Mouse (Mus musculus) MEL (cell line): ENCODE results near the gene Pmfbp1. TPM values are rescaled to one million over a fixed set of nuclear protein-coding genes. Genes with fewer than 3 reads are reported as not detected.

Experiments
- DNase-seq: peaks from one replicate; pipeline ENCODE4 v3.0.0; 2011; ENCODE audit warnings: low read depth, low spot score
- H3K27ac ChIP-seq: 2 replicates; pipeline ENCODE4 v1.5.1; 2012; ENCODE audit warnings: low read depth, mild to moderate bottlenecking, control low read depth, low read length, moderate library complexity; ENCODE audit not compliant: control insufficient read depth
- H3K27me3 ChIP-seq, 2 experiments: fragments of 150-350 bp in 1 of 2; sonication (generic) in 1 of 2; 2 replicates each; pipeline ENCODE4 v1.6.1; 2012; ENCODE audit warnings: low read length in 2 of 2, mild to moderate bottlenecking in 2 of 2, improper control_type of control experiment in 1 of 2, moderate library complexity in 1 of 2; ENCODE audit not compliant: insufficient read depth in 2 of 2, control insufficient read depth in 1 of 2
- H3K36me3 ChIP-seq, 2 experiments: 2 replicates each; pipeline ENCODE4 v1.6.1; 2012 to 2014; ENCODE audit warnings: low read length in 2 of 2, improper control_type of control experiment in 1 of 2, inconsistent platforms in 1 of 2, mild to moderate bottlenecking in 1 of 2; ENCODE audit not compliant: insufficient read depth in 2 of 2, control insufficient read depth in 1 of 2
- H3K4me1 ChIP-seq, 2 experiments: fragments of 150-350 bp in 1 of 2; sonication (generic) in 1 of 2; 2 replicates each; pipeline ENCODE4 v1.6.1; 2012; ENCODE audit warnings: low read length in 2 of 2, improper control_type of control experiment in 1 of 2, mild to moderate bottlenecking in 1 of 2; ENCODE audit not compliant: insufficient read depth in 2 of 2, control insufficient read depth in 1 of 2
- H3K4me3 ChIP-seq, 2 experiments: fragments of 150-350 bp in 1 of 2; sonication (generic) in 1 of 2; 2 replicates each; pipeline ENCODE4 v1.5.1; 2012; ENCODE audit warnings: low read depth in 2 of 2, low read length in 2 of 2, mild to moderate bottlenecking in 2 of 2, moderate library complexity in 2 of 2, control low read depth in 1 of 2, improper control_type of control experiment in 1 of 2; ENCODE audit not compliant: control insufficient read depth in 1 of 2, insufficient read depth in 1 of 2
- H3K79me2 ChIP-seq: 2 replicates; pipeline ENCODE4 v1.6.1; 2012; ENCODE audit warnings: mild to moderate bottlenecking, low read length, moderate library complexity; ENCODE audit not compliant: control insufficient read depth, poor library complexity, insufficient read depth
- H3K9ac ChIP-seq: 2 replicates; pipeline ENCODE4 v1.6.1; 2012; ENCODE audit warnings: low read depth, mild to moderate bottlenecking, control low read depth, low read length, moderate library complexity; ENCODE audit not compliant: control insufficient read depth, poor library complexity, severe bottlenecking
- H3K9me3 ChIP-seq: fragments of 150-350 bp; sonication (generic); replicated peaks from 2 replicates; pipeline ENCODE4 v1.6.1; 2012; ENCODE audit warnings: mild to moderate bottlenecking, low read length, improper control_type of control experiment, moderate library complexity; ENCODE audit not compliant: insufficient read depth
- CHD2 ChIP-seq: IDR thresholded peaks from 2 replicates; pipeline ENCODE4 v1.6.1; 2011; ENCODE audit warnings: low read length, improper control_type of control experiment
- CTCF ChIP-seq, 3 experiments: IDR thresholded peaks in 2 of 3; conservative IDR thresholded peaks in 1 of 3; 2 replicates each; pipeline ENCODE4 v1.5.1; 2011 to 2012; ENCODE audit warnings: low read length in 3 of 3, low read depth in 2 of 3, mild to moderate bottlenecking in 2 of 3, improper control_type of control experiment in 1 of 3, inconsistent platforms in 1 of 3, mixed read lengths in 1 of 3, moderate library complexity in 1 of 3; ENCODE audit not compliant: control insufficient read depth in 1 of 3, insufficient read depth in 1 of 3, poor library complexity in 1 of 3, severe bottlenecking in 1 of 3
- E2F4 ChIP-seq: IDR thresholded peaks from 2 replicates; pipeline ENCODE4 v1.6.1; 2011; ENCODE audit warnings: low read depth, low read length, improper control_type of control experiment, borderline replicate concordance
- GABPA ChIP-seq: IDR thresholded peaks from 2 replicates; pipeline ENCODE4 v1.6.1; 2012; ENCODE audit warnings: low read depth, mild to moderate bottlenecking, inconsistent platforms, low read length, improper control_type of control experiment, moderate library complexity
- JUND ChIP-seq: IDR thresholded peaks from 2 replicates; pipeline ENCODE4 v1.6.1; 2011; ENCODE audit warnings: low read depth, mild to moderate bottlenecking, improper control_type of control experiment, low read length
- MAFK ChIP-seq: IDR thresholded peaks from 2 replicates; pipeline ENCODE4 v1.6.1; 2011; ENCODE audit warnings: low read depth, mild to moderate bottlenecking, low read length, improper control_type of control experiment, borderline replicate concordance
- MAZ ChIP-seq: IDR thresholded peaks from 2 replicates; pipeline ENCODE4 v1.6.1; 2012; ENCODE audit warnings: low read depth, mild to moderate bottlenecking, inconsistent platforms, low read length, improper control_type of control experiment
- POLR2AphosphoS5 ChIP-seq: IDR thresholded peaks from 2 replicates; pipeline ENCODE4 v1.6.1; 2012; ENCODE audit warnings: low read depth, borderline replicate concordance, mild to moderate bottlenecking, inconsistent platforms, low read length, moderate library complexity, mixed read lengths
- SIN3A ChIP-seq: IDR thresholded peaks from 2 replicates; pipeline ENCODE4 v1.6.1; 2012; ENCODE audit warnings: low read length, improper control_type of control experiment, inconsistent platforms
- SMC3 ChIP-seq: IDR thresholded peaks from 2 replicates; pipeline ENCODE4 v1.6.1; 2011; ENCODE audit warnings: low read depth, low read length, improper control_type of control experiment
- USF1 ChIP-seq: IDR thresholded peaks from 2 replicates; pipeline ENCODE4 v1.6.1; 2014; ENCODE audit warnings: low read depth, mild to moderate bottlenecking, inconsistent platforms, low read length, improper control_type of control experiment, moderate library complexity
- ZMIZ1 ChIP-seq: IDR thresholded peaks from 2 replicates; pipeline ENCODE4 v1.6.1; 2012; ENCODE audit warnings: low read depth, mild to moderate bottlenecking, inconsistent platforms, low read length, improper control_type of control experiment, moderate library complexity
- polyA plus RNA-seq, 2 experiments: library from polyadenylated mRNA; stranded (reverse) in 1 of 2; unstranded in 1 of 2; fragments of >175 nt in 1 of 2; fragments of >200 nt in 1 of 2; gene quantifications; 2 replicates each; pipeline versions ENCODE4 v1.2.1 to v1.2.4; 2012; ENCODE audit warnings: low replicate concordance in 2 of 2, low read depth in 1 of 2; ENCODE audit not compliant: insufficient read length in 2 of 2, insufficient read depth in 1 of 2, missing spikeins in 1 of 2
- total RNA-seq: library from RNA; depleted of rRNA; stranded (reverse); fragments of 300-350 nt; gene quantifications from 2 replicates; pipeline ENCODE4 v1.2.3, GENCODE M21; 2012

The Pmfbp1 gene
- total and polyA plus RNA-seq, 3 experiments = 0.23 to 0.40 TPM; not detected in 1

DNA sequence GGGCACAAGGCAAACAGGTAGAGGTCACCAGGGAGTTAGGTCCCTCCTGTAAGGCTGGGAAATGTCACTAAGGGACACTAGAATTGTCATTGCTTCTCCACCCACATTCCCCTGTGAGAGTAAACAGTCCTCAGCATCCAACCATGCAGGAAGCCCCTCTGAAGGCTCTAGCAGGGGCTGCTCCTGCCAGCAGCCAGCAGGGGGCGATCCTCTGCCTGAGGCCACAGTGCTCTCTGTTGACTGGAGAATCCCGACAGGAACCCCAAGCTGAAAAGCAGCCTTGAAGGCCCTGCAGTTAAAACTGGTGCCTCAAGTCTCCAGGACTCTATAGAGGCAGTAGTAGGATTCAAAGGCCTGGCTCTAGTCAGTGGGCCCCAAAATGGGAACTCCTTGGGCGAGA lies 57.8 kb downstream of the Pmfbp1 start:
- Histone ChIP-seq H3K4me3 (no peak overlapping the region), H3K27me3 (no peaks in the 10 kb centered on the region), H3K4me1 (no peaks in the 10 kb centered on the region), H3K36me3 (peaks cover 0 to 3% of the 10 kb centered on the region in 2 experiments; a peak in 1 of 4 replicates), H3K9me3 (no peaks in the 10 kb centered on the region)
- TF ChIP-seq CTCF (IDR thresholded peaks at IDR 0.05 in 2 of 3, conservative IDR thresholded peaks at IDR 0.05 in 1 of 3; ENCODE audit: control insufficient read depth in 1 of 3, insufficient read depth in 1 of 3, low read depth in 2 of 3, low read length in 3 of 3, poor library complexity in 1 of 3, severe bottlenecking in 1 of 3) (peak; percentile 65 to 87 (median 82)), CHD2 (no peak), SMC3 (peak; percentile 40; the same call in 1 of the 2 replicates)
- TF ChIP-seq, all 39 proteins: peak for 2
- no peak overlapping the region for H3K27ac ChIP-seq
- no peak overlapping the region for H3K9ac ChIP-seq
- H3K79me2 ChIP-seq = no peaks in the 10 kb centered on the region
- DNase-seq = peak; percentile 48

DNA sequence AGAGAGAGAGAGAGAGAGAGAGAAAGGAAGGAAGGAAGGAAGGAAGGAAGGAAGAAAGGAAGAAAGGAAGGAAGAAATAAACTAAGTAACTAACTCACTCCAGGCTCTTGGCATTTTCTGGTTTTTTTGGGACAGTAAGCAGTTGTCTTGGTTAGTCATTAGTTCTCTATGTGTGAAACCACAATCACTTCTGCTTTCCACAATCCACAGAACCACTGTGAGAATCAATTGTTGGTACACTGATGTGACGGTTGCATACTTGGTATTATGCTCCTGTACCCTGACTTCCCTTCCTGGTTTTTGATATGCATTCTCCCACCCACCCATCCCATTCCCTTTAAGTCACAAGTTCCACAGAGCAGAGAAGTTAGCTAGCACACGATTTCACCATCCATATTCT lies 70.1 kb downstream of the Pmfbp1 start:
- DNase-seq = peak; percentile 62
- no peak for TF ChIP-seq USF1
- no peak for TF ChIP-seq E2F4
- TF ChIP-seq ZMIZ1 = no peak
- no peak for TF ChIP-seq MAZ
- TF ChIP-seq JUND = no peak
- no peak for TF ChIP-seq GABPA
- TF ChIP-seq POLR2AphosphoS5 = no peak
- H3K36me3 ChIP-seq = peaks cover 7 to 9% of the 10 kb centered on the region in 2 experiments; a peak in 3 of 4 replicates
- H3K27me3 ChIP-seq = no peaks in the 10 kb centered on the region
- peaks cover 3 to 14% of the 10 kb centered on the region in 2 experiments; a peak in 2 of 4 replicates for H3K4me1 ChIP-seq
- no peaks in the 10 kb centered on the region for H3K9me3 ChIP-seq
- H3K4me3 ChIP-seq = peak overlapping the region in 1 of 2 experiments; percentile 75; a peak in 1 of 4 replicates
- H3K27ac ChIP-seq = no peak overlapping the region
- H3K9ac ChIP-seq = peak overlapping the region; percentile 93
- peaks cover 18% of the 10 kb centered on the region for H3K79me2 ChIP-seq

DNA sequence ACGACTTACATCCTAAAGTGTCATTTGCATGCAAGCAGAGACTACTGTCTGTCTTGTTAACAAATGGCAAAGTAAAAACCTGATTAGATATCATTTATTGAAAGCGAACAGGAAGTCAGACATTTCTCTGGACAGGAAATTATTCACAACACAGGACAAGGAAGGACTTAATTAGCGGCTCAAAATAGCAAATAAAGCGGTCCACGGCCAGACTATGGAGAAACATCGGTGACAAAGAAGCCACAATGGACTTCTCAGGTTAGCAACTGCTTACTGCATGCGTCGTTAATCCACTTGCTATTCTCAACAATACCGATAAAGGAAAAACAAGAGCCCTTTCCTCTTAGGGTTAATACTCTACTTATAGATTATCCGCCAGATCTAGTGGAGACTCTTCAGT lies 70.9 kb downstream of the Pmfbp1 start:
- Histone ChIP-seq H3K27me3 (no peaks in the 10 kb centered on the region), H3K27ac (peak overlapping the region; percentile 90), H3K36me3 (peaks cover 7 to 9% of the 10 kb centered on the region in 2 experiments; a peak in 3 of 4 replicates), H3K9ac (peak overlapping the region; percentile 93), H3K9me3 (no peaks in the 10 kb centered on the region), H3K79me2 (peaks cover 18% of the 10 kb centered on the region), H3K4me3 (peak overlapping the region; percentile 75 to 91), H3K4me1 (peaks cover 3 to 14% of the 10 kb centered on the region in 2 experiments; a peak in 2 of 4 replicates)
- no peak for TF ChIP-seq MAFK
- no peak for TF ChIP-seq POLR2AphosphoS5
- TF ChIP-seq USF1 = no peak
- peak; percentile 59; the same call in 1 of the 2 replicates for TF ChIP-seq SIN3A
- DNase-seq = peak; percentile 58
